Mouse (Mus musculus) fibroblast of lung, adult 2 months (primary cell): ENCODE data around the gene Kifc1.
A peak's percentile ranks its signal among the peaks of the same experiment; 100 is the strongest.

Source experiments
- DNase-seq: peaks from one replicate; pipeline ENCODE4 v3.0.0-alpha.2; 2011; ENCODE audit warnings: low read depth

Kifc1 gene

DNA sequence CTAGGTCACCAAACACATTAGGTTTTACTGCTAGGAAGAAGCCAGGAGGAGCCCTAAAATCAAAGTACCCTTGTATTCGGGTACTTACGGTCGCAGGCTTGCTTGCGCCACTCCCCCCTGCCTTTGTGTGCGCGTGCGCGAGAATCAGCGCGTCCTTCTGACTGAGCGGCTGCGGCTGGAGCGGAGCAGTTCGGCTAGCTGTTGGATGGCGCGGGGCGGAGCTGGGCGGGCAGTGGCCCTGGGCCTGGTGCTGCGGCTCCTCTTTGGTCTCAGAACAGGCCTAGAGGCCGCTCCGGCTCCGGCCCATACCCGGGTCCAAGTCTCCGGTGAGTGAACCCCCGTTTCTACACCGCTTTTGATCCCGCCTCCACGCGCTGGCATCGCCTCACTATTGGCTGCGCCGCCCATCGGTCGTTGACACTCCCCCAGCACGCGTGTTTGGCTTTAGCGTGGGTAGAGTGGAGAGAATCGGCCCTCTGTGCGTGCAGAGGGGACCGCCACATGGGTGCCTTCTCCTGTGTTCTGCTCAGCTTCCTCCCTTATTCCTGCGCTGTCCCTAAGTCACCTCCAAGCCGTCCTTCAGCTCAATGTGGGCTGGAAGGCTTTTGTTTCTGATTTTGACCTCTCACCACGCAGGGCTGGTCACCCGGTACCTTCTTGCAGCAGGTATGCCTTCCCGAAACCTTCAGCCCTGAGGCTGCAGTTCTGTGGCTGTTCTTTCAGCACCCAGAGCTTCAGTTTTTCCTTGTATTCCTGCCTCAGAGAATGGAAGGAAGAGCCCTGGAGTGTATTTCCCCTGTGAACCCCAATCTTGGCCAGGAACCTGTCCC lies 47.3 kb downstream of the Kifc1 start, which contains the start of gene Cd320:
Gene Cd320, plus strand, starts transcription at position 126 of the 830 bp plus-strand sequence.
- peak; percentile 81 for DNase-seq

DNA sequence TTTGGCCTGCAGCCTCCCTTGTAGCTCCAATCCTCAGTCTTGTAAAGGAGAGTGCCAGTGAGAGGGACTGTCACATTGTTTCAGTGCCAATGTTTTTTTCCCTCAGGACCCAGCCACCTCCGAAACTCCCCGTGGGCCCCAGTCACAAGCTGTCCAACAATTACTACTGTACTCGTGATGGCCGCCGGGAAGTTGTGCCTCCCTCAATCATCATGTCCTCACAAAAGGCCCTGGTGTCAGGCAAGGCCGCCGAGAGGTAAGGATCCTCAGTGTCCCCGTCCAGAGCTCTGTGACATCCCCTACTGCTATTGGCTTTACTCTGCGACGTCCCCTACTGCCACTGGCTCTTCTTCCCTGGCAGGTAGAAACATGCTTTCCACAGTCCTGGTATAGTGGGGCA lies 60.9 kb downstream of the Kifc1 start:
- DNase-seq, result no peak

DNA sequence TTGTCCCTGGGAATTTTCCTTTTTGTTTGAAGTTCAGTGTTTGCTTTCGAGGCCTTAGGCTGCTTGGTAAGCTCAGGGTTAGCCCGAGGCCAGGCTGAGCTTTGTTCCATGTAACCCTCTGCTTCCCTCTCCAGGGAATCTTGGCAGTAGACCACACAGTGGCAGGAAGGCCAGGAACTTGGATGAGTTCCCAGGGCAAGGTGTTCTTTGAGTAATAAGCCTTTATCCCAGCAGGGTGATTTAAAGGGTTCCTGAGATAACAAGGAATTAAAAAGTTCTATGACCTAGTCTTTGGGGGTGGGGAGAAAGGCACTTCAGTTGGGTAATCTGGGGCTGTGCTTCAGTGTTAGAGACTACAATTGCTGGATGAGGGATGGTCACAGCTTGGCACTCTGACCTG lies 61.6 kb downstream of the Kifc1 start:
- DNase-seq, result no peak

DNA sequence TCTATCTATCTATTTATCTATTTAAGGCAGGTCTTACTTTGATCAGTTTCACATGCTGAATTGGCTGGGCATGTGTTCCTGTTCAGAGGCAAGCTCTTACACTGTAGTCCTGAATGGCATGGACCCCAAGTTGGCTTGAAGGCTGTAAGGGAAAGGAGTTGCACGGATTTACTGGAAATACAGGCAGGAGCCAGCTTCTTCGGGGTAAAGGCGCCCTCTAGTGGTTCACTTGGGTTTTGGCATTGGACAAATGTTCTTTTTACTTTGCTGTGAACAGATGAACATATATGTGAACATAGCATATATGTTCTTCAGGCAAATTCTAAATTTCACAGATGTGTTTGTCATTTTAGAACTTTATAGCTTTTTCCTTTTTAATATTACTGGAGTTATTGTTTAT lies 63.6 kb downstream of the Kifc1 start:
- DNase-seq, result peak; percentile 49
